Mouse (Mus musculus): ENCODE results near the gene Tubb4b.

Gene Tubb4b

DNA sequence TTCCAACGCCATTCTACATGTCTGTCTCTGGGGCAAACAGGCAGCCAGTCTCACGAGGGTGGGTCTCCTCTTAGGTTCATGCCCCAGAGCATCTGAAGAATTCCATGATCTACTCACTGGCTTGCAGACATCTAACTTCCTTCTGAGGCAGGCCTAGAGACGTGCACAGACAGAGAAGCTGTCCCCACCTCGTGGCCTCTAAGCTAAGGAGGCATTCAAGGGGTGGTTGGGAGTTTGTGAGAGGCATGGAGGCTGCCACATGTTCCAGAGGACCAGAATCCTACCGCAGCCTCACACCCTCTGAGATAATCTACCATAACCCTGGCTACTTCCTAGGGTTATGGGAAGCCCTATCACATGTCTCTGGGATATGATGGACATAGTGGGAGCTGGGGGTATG is 30.5 kb downstream of the Tubb4b start:
- no peak for DNase-seq (ENCODE audit: low spot score in 2 of 2)

DNA sequence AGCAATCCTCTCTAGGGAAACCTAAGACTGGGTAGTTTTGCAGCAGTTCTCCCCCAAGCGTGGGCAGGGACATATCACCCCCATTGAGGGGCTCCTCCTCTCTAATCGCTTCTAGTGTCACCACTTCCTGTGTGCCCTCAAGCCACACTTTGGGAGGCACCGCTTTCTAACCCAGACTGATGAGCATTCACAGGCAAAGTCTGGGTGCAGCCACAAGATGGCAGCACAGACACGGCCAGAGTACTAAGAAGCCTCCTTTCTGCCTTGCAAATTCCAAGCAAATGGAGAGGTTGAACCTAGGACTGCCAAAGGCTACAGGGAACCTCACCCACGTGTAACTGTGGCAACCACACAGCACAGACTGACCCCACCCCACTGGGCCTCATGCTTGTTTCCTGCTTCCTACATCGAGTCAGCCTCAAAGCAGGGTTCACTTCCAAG is 31.2 kb downstream of the Tubb4b start:
- peak; percentile 61 to 76 for DNase-seq (ENCODE audit: low spot score in 2 of 2)

- DNase-seq (ENCODE audit: low spot score in 2 of 2): no peak
Observed at GRCm38 (mm10) chr2:25187841-25188240, 36.7 kb downstream of the Tubb4b start.

GRCm38 (mm10) chr2:25186575-25186930 is 37.9 kb downstream of the Tubb4b start:
- DNase-seq (ENCODE audit: low spot score in 2 of 2): no peak

DNA sequence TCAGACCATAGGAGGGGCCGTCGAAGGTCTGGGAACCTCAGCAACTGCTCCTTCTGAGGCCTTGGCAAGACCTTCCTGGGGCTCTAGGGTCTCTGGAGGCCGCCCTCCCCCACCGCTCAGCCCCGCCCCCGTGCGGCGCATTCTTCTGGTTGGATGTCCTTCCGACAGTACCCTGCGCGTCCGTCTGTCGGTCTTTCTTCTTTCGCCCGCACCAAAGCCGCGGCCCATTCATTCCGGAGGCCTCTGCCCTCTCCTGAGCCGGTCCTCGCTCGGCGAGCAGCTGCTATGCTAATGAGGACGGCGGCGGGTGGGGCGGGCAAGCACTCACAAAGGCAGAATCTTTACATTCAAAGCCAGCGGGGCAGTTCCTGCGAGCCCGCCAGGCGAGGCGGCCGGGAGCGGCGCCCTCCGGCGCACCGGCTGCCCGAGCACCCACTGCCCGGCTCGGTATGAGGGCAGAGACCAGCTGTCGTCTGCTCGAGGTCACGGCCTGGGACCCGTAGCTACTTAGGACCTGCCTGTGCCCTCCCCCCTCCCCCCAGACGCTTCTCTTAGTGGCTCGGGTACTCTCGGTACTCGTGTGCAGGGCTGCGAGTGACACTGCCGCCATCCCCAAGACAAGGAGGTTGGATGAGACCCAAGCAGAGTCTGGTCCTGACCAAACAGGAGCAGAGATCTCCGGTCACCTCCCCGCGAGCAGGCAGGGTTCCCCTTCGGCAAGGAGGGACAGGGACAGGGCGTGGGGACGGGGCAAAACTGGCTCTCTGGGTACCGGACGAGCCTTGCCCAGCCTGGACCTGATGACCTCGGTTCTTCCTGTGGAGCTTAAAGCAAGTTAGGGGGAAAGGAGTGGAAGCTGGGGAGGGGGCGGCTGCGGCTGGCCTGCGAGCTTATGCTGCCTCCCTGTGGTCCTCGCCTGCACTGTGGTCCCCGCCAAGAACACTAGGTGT is 38.6 kb downstream of the Tubb4b start:
- peak; percentile 30 to 36 for DNase-seq (ENCODE audit: low spot score in 2 of 2)

DNA sequence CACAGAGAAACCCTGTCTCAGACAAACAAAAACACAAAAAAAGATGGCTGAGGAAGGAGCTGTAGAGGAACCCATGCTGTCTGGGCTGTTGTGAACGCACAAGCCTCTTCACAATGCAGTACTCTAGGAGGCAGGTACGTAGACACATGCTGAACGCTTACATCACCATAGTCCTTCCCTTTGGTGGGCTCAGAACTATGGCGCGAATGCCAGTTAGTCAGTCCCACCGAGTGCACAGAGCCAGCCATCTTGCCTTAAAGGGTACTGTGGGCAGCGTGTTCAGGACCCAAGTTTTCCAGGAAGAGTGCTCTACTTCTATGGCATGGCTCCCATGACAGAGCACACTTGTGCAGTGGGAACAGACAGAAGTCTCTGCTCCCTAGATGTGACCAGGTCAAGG is 40.0 kb downstream of the Tubb4b start:
- no peak for DNase-seq (ENCODE audit: low spot score in 2 of 2)

GRCm38 (mm10) chr2:25183336-25183735 is 41.2 kb downstream of the Tubb4b start:
- DNase-seq (ENCODE audit: low spot score in 2 of 2): no peak

GRCm38 (mm10) chr2:25182664-25183063 is 41.8 kb downstream of the Tubb4b start:
- no peak for DNase-seq (ENCODE audit: low spot score in 2 of 2)

DNA sequence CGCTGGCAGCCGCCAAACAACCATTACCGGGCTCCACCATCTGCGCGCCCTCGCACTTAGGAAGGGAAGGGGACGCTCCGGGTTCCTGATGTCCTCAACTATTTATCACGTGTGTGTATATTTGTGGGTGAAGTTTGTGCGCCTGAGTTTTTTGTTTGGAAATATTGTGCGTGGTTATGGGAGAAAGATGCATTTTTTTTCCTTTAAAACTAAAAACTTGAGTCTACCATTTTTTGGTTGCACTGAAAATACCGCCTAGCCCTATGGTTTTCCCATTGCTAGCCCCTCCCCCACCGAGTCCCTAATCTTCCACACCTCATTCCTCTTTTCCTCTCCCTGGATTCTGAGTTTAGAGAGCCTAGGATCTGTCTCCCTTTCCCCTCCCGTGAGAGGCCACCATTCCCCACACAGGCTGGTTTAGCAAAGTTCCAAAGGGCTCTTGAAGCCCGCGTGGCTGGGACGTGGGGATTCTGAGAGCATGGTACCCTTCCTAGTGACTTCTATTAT is 42.6 kb downstream of the Tubb4b start:
- DNase-seq (ENCODE audit: low spot score in 2 of 2): no peak

- DNase-seq (ENCODE audit: low spot score in 2 of 2): peak; percentile 47 to 48
Observed at GRCm38 (mm10) chr2:25180973-25181890, 43.3 kb downstream of the Tubb4b start.

- DNase-seq (ENCODE audit: low spot score in 2 of 2): peak; percentile 83 to 86
Observed at GRCm38 (mm10) chr2:25180478-25180903, 44.0 kb downstream of the Tubb4b start, which contains the start of gene Nrarp. Gene Nrarp, plus strand, starts transcription at chr2:25180758.

DNA sequence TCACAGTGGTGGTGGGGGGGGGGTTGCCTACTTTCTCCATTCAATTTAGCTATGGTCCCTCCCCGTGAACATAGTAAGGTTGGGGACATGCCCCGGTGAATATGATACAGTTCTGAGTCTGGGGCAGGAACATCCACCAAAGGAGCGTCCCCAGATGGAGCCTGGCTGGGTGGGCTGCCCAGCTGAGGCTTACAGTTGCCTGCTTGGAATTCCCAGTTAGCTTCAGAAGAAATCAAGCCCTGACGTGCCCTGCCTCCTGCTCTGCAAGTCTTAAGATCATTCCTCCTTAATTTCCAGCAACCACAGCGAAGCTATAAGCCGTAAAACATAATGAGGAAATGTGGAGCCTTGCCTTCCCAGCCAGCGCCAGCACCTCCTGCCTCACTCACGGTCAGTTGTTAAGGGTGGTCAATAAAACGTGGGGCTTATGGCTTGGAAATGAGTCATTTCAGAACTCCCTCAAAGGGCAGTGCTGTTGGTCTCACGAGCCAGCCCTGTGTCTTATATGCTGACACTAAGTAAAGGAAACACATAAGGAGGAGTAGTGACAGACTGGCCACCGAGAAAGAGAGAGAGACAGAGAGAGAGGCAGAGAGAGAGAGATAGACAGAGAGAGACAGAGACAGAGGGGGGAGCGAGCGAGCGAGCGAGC is 44.8 kb downstream of the Tubb4b start:
- DNase-seq (ENCODE audit: low spot score in 2 of 2): no peak

DNA sequence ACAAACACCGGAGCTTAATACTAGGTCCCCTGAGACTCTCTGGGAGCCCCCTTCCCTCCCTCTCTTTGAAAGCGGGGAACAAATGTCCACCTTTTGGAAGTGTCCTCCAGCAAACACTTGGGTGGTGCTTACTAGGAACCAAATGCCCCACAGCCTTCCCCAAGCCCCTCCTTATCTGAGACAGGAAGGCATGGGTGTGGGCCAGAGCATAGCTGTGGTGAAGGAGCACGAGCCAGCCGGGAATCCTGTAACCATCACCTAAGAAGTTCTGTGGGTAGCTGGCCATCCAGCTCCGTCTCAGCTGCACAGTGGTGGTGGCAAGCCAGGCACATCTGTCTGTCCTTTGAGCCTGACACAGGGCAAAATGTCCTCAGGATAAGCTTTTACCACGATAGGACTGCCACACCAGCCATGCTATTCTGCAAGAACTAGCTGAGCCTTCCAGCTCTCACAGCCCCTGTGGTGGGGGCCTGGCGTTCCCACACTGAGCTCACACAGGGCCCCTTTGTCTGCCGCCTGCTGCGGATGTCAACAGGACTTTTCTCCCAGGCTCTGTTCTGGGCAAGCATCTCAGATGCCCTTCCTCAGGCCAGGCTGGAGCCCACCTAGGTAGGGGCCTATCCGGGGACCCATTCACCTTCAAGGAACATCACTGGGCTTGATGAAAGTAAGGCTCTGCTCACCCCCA is 46.1 kb downstream of the Tubb4b start:
- DNase-seq (ENCODE audit: low spot score in 2 of 2): no peak

- no peak for DNase-seq (ENCODE audit: low spot score in 2 of 2)
Observed at GRCm38 (mm10) chr2:25177685-25178084, 46.8 kb downstream of the Tubb4b start.

DNA sequence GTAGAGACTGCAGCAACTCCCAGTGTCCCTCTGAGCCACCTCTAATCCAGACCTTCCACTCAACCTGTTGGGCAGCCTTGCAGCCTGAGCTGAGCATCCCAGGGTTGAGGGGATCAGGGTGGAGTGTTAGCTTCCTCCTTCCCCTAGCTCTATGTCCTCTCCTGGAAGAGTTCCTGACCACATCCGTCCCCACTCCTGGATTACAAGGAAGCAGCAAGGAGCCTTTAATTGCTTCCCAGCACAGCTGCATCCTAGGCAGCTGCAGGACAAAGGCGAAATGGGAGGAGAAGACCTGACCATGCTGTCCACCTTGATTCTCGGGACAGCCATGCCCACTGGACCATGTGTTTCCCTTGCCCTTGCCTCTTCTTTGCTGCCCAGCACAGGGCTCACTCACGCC is 47.4 kb downstream of the Tubb4b start:
- DNase-seq (ENCODE audit: low spot score in 2 of 2): no peak

GRCm38 (mm10) chr2:25176573-25176972 is 47.9 kb downstream of the Tubb4b start:
- DNase-seq (ENCODE audit: low spot score in 2 of 2): no peak

DNA sequence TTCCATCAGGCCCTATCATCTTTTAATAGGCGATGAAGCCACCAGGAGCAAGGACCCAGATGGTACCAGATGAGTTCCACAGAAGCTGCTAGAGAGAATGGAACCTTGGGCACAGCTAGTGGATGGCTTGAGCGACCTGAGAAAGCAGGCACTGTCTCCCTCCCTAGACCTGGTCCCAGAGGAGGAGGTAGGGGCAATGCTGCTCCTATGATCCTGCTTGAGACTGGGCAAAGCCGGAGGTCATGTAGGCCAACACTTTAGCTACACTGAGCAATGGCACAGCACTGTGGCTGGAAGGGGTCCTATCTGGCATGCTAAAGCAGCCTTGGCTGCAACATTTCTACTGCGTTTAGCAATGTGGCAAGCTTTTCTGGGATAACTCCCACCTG is 48.8 kb downstream of the Tubb4b start:
- DNase-seq (ENCODE audit: low spot score in 2 of 2): no peak

DNA sequence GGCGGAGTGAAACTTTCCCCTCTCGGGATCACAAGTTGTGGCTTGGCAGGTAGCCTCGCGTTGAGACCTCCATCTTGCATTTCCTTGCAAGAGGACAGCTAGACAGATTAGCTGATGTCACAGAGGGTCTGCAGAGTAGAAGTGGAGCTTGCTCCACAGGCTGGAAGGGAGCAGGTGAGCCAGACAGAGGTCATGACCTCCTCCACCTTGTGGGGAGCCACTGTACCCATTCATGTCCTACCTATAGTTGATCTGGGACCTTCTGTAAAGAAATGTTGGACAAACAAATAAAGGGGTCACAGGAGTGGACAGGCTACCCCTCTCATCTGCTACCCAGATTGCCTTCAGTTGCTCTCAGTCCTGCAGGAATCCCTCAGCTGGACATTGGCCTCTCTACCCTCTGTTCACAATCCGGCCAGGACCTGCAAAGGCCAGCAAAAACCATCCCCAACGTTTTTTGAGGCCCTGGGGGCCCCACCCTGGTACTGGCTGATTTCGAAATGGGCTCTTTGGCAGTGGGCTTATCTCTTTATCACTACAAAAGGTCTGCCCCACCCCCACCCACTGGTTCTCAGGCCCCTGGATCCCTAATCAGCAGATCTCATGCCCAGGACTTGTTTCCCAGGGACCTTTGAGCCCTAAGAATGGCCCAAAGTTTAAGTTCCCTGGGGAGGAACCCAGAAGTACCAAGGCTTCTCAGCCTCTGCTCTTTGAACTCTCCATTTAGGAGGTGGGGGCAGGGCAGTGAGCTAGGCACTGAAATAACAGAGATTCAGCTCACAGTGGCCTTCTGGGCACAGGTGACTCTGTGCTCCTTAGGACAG is 49.4 kb downstream of the Tubb4b start:
- no peak for DNase-seq (ENCODE audit: low spot score in 2 of 2)

DNA sequence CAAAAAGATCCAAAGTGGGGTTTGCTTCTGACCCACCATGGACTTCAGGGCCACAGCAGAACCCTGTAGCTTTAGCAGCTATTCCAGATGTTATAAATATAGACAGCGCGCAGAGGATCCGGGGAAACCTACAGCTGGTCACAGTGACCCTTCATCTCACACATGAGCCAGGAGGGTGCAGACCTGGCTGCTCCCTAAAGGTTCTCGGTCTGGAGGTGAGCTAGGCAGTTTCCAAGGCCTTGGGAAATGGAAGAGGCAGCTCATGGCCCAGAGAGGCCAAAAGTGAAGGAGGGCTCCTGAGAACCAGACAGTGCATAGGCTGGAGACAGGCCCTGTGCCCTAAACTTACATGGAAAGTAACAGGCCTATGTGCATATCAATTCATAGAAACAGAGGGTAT is 50.7 kb downstream of the Tubb4b start:
- no peak for DNase-seq (ENCODE audit: low spot score in 2 of 2)

DNA sequence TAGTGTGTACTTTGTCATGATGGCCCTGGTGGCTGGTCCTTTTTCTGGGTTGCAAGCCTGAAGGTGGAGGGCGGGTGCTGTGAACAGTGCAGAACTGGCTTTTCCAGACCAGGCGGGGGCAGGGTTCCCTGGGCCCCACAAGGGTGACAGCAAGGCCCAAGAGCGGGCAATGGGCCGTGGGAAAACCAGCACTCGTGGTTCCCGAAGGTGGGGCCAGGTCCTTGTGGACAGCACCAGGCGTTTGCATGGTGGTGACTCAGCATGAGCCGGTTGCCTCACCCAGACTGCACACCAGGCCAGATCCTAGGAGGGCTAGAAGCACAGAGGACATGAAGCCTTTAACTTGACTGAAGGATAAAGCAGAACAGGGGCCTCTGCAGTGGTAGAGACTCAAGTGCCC is 51.9 kb downstream of the Tubb4b start:
- DNase-seq (ENCODE audit: low spot score in 2 of 2): no peak
